Mouse (Mus musculus) granulocyte monocyte progenitor cell, adult 5-6 weeks (primary cell): ENCODE results near the gene Ccnyl1. TPM values are rescaled to one million over a fixed set of nuclear protein-coding genes. Genes with fewer than 3 reads are reported as not detected.

ENCODE experiments used
- ATAC-seq: replicated peaks from 2 replicates; pipeline ENCODE4 v1.8.0; 2016; ENCODE audit warnings: mild to moderate bottlenecking, moderate TSS enrichment, inconsistent platforms; ENCODE audit not compliant: poor library complexity, severe bottlenecking
- total RNA-seq, 2 experiments: library from RNA; stranded (forward) in 1 of 2; stranded (reverse) in 1 of 2; fragments of 200-712, 200-1000 nt in 1 of 2; fragments of >200 nt in 1 of 2; fragmentation: Nextera tagmentation in 1 of 2; gene quantifications; 2 replicates each; pipeline ENCODE4 v1.2.3; 2014 to 2017

Ccnyl1 gene
- total RNA-seq, 2 experiments from 2014 or later, result 7.6 to 7.8 TPM

GRCm38 (mm10) chr1:64735781-64736680 is 45.8 kb downstream of the Ccnyl1 start:
- peak; percentile 18 for ATAC-seq

DNA sequence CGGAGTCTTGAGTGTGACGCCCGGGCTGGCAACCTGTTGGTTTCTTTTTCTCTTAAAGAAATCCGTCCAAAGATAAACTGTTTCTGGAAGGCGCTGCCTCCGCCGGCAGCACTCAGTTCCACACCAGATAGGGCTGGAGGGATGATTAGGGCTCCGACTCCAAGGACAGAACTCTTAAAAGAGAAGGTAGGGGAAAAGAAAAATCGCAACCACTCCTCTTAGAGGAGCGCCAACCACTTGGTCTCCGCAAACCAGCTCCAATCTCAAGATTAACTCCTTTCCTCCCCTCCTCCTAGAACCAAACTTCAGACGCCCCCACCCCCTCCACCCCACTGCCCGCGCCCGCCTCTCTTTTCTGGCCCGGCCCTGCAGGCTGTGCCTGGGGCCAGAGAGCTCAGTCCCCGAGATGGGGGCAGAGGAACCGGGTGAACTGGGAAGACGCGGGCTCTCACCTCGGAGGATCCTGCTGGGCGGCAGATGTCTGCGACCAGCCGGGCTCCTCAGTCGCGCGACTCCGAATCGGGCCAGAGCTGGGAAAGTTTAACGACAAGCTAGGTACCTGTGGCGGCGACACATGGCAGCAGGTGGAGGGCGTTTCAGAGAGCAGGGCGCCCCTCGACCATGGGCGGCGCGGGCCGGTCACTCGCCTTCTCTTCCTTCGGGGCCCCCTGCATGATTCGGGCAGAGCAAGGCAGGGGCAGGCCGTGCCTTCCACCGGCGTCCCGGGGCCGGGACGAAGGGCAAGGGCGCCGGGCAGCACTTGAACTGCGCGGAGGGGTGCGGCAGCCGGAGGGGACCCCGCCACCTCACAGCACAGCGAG is 46.6 kb downstream of the Ccnyl1 start:
- no peak for ATAC-seq

GRCm38 (mm10) chr1:64737502-64738179 is 47.4 kb downstream of the Ccnyl1 start, which contains the start of gene Fzd5:
Gene Fzd5 (minus strand): TSS chr1:64737751.
- peak; percentile 68 for ATAC-seq

- 0 out of 2 replicates have a peak, but pooled peaks have one; percentile 8 for ATAC-seq
Observed at GRCm38 (mm10) chr1:64738180-64738555, 47.9 kb downstream of the Ccnyl1 start.

DNA sequence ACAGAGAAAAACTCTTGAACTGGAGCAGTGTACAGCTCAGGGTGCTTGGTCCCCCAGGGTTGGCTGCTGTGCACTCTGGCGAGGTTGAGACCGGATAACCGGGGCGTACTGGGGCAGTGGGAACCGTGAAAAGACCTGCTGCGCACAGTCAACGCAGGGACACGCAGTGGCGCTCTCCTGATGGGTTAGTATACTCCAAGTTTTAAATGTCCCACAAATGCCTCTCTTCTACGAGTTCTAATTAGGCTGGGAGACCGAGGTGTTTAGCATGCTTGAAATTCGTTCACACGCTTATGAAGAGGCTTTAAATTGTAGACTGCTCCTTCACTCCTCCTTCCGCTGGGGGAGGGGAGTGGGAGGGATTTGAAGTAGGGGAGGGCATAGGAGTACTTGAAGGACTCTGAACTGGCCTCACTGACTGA is 48.4 kb downstream of the Ccnyl1 start:
- ATAC-seq, result peak; percentile 24

DNA sequence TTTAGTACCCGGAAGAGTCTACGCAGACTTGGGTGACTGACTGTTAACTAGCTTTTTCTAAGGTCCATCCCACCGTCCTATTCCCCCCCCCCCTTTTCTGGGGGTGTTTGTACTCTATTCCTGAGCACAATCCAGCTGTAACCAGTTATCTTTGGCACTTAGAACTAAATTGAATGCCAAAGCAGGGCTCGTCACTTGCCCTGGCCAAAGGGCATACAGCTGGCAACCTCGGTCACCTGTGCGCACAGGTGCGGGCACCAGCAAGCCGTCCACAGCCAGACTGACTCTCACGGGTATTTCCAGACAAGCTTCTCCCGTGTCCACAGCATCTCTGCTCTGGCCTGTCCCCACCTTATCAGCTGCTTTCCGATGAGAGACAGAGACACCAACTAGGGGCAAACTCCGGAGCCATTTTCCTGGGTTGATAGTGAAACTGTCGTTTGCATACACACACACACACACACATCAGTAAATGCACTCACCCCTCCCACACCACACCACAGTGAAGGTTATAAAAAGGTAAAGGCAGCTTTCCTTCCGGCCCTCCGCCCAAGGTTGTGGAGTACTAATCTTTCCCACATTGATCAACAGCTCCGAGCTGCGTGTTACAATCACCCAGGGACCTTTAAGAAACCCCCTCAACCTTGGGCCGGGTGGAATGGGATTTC is 52.6 kb downstream of the Ccnyl1 start:
- no peak for ATAC-seq

- no peak for ATAC-seq
Observed at GRCm38 (mm10) chr1:64744616-64745015, 54.4 kb downstream of the Ccnyl1 start.

DNA sequence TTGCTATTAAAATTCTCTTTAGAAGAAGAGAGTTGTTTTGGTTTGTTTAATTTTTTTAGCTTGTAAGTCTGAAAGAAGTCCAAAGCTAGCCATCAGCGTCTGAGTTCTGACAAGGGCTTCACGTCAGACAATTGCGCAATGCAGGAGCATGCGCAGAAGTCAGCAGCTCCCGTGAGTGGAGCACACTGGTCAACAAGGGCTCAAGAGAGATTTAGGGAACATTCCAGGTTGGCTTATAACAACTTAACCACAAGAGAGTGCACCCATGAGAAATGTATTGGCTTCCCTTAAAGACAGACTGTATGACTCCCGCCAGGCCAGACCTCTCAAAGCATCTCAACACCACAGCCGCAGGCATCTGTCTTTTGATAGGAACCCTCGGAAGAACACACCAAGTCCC is 62.9 kb downstream of the Ccnyl1 start:
- peak; percentile 81 for ATAC-seq

DNA sequence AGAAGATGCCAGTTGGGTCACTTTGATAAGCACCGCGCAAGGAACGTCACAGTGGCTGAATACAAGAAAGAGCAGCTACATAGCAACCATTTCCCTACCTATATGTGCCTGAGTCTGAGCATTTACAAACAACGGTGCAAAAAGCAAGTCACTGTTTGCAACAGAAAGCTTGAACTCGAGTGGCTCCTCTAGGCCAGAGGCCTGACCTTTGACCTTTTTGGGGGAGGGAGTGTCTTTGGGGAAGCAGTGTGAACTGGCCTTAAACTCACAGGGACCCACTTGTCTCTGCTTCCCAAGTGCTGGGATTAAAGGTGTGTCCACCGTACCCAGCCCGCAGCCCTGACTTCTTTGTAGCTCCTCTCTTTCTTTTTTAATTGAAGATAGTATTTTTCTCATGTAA is 63.4 kb downstream of the Ccnyl1 start:
- ATAC-seq, result no peak

- ATAC-seq, result no peak
Observed at GRCm38 (mm10) chr1:64754658-64755057, 64.4 kb downstream of the Ccnyl1 start.

DNA sequence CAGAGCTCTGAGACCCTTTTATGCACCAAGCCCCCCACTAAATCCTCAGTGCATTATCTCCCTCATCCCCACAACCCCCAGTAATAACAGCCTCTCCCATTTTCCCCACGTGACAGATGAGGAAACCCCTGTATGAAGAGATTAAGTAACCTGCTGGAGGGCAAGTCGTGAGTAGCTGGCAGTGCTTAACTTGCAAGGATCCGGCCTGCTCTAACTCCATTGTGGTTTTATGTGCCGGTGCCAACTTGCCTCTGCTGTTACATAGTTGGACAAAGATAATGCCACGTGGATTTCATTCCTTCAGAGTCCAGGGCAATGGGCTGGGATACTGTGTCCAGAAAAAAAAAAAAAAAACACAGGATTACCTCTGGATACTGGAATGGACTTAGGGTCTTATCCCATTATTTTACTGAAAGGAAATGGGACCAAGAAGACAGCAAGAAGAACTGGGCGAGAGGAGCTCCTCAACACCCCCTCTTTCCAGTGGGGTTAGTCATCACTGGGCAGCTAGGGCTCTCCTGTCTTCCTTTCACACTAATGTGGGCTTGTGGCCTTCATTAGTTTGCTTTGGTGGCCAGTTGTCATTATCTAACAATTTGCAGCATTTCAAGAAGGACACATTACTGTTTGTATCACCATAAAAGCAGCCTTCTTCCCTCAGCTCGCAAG is 65.8 kb downstream of the Ccnyl1 start:
- ATAC-seq, result peak; percentile 70

DNA sequence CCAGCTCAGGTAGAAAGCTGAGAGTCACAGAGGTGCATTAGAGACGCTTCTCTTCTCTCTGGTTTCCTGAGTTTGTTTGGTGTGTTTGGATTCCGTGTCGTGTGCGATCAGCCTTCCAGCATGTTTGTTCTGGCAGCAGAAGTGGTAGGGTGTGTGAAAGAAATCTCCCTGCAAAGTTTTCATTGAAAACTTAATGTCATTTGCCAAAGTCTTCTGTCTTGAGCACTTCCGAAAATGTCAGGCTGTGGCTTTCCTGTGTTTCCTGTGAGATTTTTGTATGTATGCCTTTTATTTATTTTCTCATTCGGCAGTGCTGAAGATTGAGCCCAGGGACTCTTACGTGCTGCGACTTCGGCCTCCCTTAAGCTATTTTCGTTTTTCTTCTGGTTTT is 66.4 kb downstream of the Ccnyl1 start:
- ATAC-seq, result no peak

DNA sequence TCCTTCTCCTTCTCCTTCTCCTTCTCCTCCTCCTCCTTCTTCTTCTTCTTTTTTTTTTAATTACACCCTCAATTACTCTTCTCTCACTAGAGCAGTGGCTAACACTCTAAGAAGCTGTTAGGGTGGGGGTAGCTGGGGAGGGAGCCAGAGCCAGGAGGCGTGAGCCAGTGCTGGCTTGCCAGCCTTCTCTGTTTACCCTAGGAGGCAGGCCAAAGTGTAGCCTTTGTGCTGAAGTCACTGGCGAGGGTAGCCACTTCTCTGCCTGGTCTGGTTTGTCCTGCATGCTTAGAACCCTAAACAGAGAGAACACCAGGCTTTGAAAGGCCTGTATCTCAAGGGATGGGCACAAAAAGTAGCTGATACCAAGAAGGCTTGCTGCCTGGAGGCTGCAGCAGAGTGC is 67.0 kb downstream of the Ccnyl1 start:
- no peak for ATAC-seq

DNA sequence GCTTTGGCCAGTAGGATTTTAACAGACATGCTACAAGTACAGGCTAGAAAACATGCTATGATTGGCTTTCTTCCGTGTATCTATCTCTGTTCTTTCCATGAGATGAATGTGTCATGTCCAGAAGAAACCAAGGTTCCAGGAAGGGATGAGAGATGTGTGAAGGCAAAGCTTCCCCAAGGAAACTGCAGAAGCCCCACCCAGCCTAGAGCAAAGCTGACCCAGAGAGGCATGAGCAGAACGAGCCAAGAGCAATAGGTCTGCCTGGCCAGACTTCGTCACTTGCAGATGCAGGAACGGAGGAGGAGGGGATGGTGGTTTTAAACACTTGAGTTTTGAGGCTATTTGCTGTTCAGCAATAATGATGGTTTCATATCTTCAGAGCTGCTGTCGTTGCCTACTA is 67.5 kb downstream of the Ccnyl1 start:
- no peak for ATAC-seq

DNA sequence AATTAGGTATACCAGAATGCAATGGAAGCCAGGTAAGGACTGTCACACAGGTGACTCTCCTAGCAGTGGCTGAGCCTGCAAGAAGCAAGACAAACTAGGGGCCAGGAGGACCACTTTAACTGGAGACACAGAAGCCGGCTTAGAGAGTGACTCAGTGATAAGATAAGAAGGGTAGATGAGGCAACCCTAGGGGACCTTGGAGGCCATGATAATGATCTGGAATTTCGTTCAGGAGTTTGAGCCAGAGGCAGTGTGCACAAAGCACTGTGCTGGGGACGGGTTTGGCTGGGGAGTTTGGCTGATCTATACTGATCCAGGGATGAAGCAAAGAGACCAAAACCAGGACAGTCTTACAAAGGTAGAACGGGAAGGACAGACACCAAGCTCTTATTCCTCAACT is 71.4 kb downstream of the Ccnyl1 start:
- no peak for ATAC-seq

DNA sequence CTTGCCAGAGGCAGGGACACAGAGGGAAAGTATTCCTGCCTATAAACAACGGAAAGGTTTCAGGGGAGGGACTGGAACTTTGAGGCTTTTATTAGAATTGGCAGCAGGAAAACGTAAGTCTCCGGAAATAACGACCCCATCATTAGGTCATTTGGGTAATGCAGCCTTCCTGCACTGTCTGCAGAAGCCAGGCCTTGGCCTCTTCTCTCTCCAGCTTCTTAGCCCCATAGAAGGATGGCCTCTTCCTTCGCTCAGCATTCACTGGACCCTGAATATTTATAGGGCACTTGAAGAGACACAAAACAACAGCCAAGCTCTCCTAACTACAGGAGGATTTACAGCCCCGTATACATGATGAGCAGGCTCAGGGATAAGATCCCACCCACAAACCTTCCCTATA is 79.9 kb downstream of the Ccnyl1 start:
- no peak for ATAC-seq

GRCm38 (mm10) chr1:64773305-64773704 is 83.0 kb downstream of the Ccnyl1 start:
- no peak for ATAC-seq
